Mouse (Mus musculus) common myeloid progenitor, adult 5-6 weeks (primary cell): ENCODE data around the gene Eea1. TPM values are rescaled to one million over a fixed set of nuclear protein-coding genes. Genes with fewer than 3 reads are reported as not detected.
"Not testable (repeated sequence)": the region's sequence is repeated elsewhere in the genome, so short reads cannot be mapped to it uniquely, and the experiment has no call there.

Source experiments
- ATAC-seq: replicated peaks from 2 replicates; pipeline ENCODE4 v1.8.0; 2016; ENCODE audit warnings: low read depth, mild to moderate bottlenecking, moderate TSS enrichment, inconsistent platforms; ENCODE audit not compliant: poor library complexity, severe bottlenecking
- total RNA-seq: library from RNA; stranded (forward); fragments of 200-1000, 187-1606 nt; gene quantifications from 2 replicates; pipeline ENCODE4 v1.2.3, GENCODE M21; 2017

The Eea1 gene
- 40.1 and 48.6 TPM in 2 replicates for total RNA-seq

- ATAC-seq, result peak; percentile 88
Measured at GRCm38 (mm10) chr10:95940046-95940900, at the start of gene Eea1. Gene Eea1, plus strand, starts transcription at chr10:95940650.

GRCm38 (mm10) chr10:95891214-95891960 lies 49.1 kb upstream of the Eea1 start:
- no peak for ATAC-seq

GRCm38 (mm10) chr10:95892132-95892531 lies 48.3 kb upstream of the Eea1 start:
- ATAC-seq, result no peak

- ATAC-seq, result no peak
Measured at GRCm38 (mm10) chr10:95893291-95893932, 47.0 kb upstream of the Eea1 start.

GRCm38 (mm10) chr10:95894036-95894855 lies 46.2 kb upstream of the Eea1 start:
- ATAC-seq, result peak; percentile 34; the same call in 1 of the 2 replicates

- peak; percentile 83 for ATAC-seq
Measured at GRCm38 (mm10) chr10:95894856-95895386, 45.5 kb upstream of the Eea1 start.

- ATAC-seq, result peak; percentile 69
Measured at GRCm38 (mm10) chr10:95898471-95899154, 41.8 kb upstream of the Eea1 start.

- ATAC-seq, result no peak
Measured at GRCm38 (mm10) chr10:95904668-95905067, 35.8 kb upstream of the Eea1 start.

- ATAC-seq, result no peak
Measured at GRCm38 (mm10) chr10:95909246-95909909, 31.1 kb upstream of the Eea1 start.

GRCm38 (mm10) chr10:95911016-95911415 lies 29.4 kb upstream of the Eea1 start:
- ATAC-seq, result no peak

GRCm38 (mm10) chr10:95914434-95915174 lies 25.8 kb upstream of the Eea1 start:
- ATAC-seq, result no peak

GRCm38 (mm10) chr10:95918716-95919115 lies 21.7 kb upstream of the Eea1 start:
- no peak for ATAC-seq

GRCm38 (mm10) chr10:95923263-95924217 lies 16.9 kb upstream of the Eea1 start:
- ATAC-seq, result no peak

- not testable (repeated sequence) for ATAC-seq
Measured at GRCm38 (mm10) chr10:95933631-95934030, 6.8 kb upstream of the Eea1 start.

- peak; percentile 37 for ATAC-seq
Measured at GRCm38 (mm10) chr10:95940901-95941767, 684 bp downstream of the Eea1 start.
